8 mouse cellular contexts compared by ENCODE assay signal in genomic region chr10:77582285-77582618, GRCm38 (mm10). TPM values are rescaled to one million over a fixed set of nuclear protein-coding genes. Genes with fewer than 3 reads are reported as not detected.
A peak's percentile ranks its signal among the peaks of the same experiment; 100 is the strongest.
DNase-seq lines count a peak whose midpoint lies in the region; ATAC-seq and TF ChIP-seq lines count a peak whose summit lies in the region.

No protein-coding gene starts in this region.

- H3K9me3 ChIP-seq in heart, embryonic 10.5 days = no peaks in the 10 kb centered on the region
- no peaks in the 10 kb centered on the region for H3K9me3 ChIP-seq in E14TG2a.4 (ENCODE audit: low read length)
- H3K9me3 ChIP-seq in forebrain, embryonic 16.5 days (ENCODE audit: control insufficient read depth, low read length) = no peaks in the 10 kb centered on the region

- peak overlapping the region; percentile 80 for H3K9ac ChIP-seq in forebrain, embryonic 16.5 days (replicated peaks; ENCODE audit: low read depth, low read length)

- intact Hi-C loops in heart, postnatal 36 days (cut with DNase I) = loop anchor here (5.0 kb wide), 2 partner anchors 40 to 165 kb away; partner anchors contain the start of genes Adarb1 and Ube2g2

- WGBS in heart, embryonic 10.5 days = 12% methylated on average over 8 of the region's 8 CpGs
- WGBS in forebrain, embryonic 16.5 days = 10% methylated on average over 8 of the region's 8 CpGs
- 15% methylated on average over 6 of the region's 8 CpGs for WGBS in macrophage (ENCODE audit: missing documents)

- no peaks in the 10 kb centered on the region for H3K27me3 ChIP-seq in heart, embryonic 10.5 days (ENCODE audit: insufficient read depth, poor library complexity, severe bottlenecking)
- no peaks in the 10 kb centered on the region for H3K27me3 ChIP-seq in E14TG2a.4 (ENCODE audit: insufficient read depth, low read length)
- H3K27me3 ChIP-seq in forebrain, embryonic 16.5 days (replicated peaks; ENCODE audit: control insufficient read depth, insufficient read depth, low read length) = no peaks in the 10 kb centered on the region

- no peak for TF ChIP-seq CTCF in E14TG2a.4 (conservative IDR thresholded peaks at IDR 0.05; ENCODE audit: low read length)

- H3K79me2 ChIP-seq in macrophage (ENCODE audit: inconsistent target) = peaks cover 53% of the 10 kb centered on the region

- H3K36me3 ChIP-seq in heart, embryonic 10.5 days = peaks cover 16% of the 10 kb centered on the region
- H3K36me3 ChIP-seq in E14TG2a.4 (ENCODE audit: insufficient read depth, low read length) = peaks cover 32% of the 10 kb centered on the region
- no peaks in the 10 kb centered on the region for H3K36me3 ChIP-seq in forebrain, embryonic 16.5 days (ENCODE audit: control insufficient read depth, insufficient read depth)
- H3K36me3 ChIP-seq in macrophage (ENCODE audit: inconsistent target) = peaks cover 7% of the 10 kb centered on the region; the same call in 1 of the 2 replicates

- peaks cover 52% of the 10 kb centered on the region for H3K4me1 ChIP-seq in heart, embryonic 10.5 days
- peaks cover 64% of the 10 kb centered on the region for H3K4me1 ChIP-seq in E14TG2a.4 (replicated peaks; ENCODE audit: low read depth, low read length)
- H3K4me1 ChIP-seq in forebrain, embryonic 16.5 days (replicated peaks; ENCODE audit: control insufficient read depth, insufficient read depth, low read length) = peaks cover 11% of the 10 kb centered on the region

- DNase-seq in heart, embryonic 10.5 days (ENCODE audit: low spot score) = no peak
- no peak for DNase-seq in heart, postnatal 36 days
- no peak for DNase-seq in urinary bladder, postnatal 14 days (ENCODE audit: low spot score)
- no peak for DNase-seq in left cerebral cortex, adult 18-20 months (ENCODE audit: low spot score in 2 of 2)
- DNase-seq in right cerebral cortex, postnatal 25 days = no peak

- H3K4me3 ChIP-seq in heart, embryonic 10.5 days = peak overlapping the region; percentile 77
- H3K4me3 ChIP-seq in E14TG2a.4 (replicated peaks; ENCODE audit: low read length) = peak overlapping the region; percentile 94
- peak overlapping the region; percentile 74 for H3K4me3 ChIP-seq in forebrain, embryonic 16.5 days (replicated peaks; ENCODE audit: low read length)
- peak overlapping the region; percentile 69 for H3K4me3 ChIP-seq in macrophage (ENCODE audit: inconsistent target)

- H3K27ac ChIP-seq in heart, embryonic 10.5 days = peak overlapping the region; percentile 93
- H3K27ac ChIP-seq in forebrain, embryonic 16.5 days (ENCODE audit: low read length) = no peak overlapping the region
- peak overlapping the region; percentile 33 for H3K27ac ChIP-seq in macrophage

- peak overlapping the region; percentile 92 for H3K4me2 ChIP-seq in forebrain, embryonic 16.5 days (ENCODE audit: low read length)

- ATAC-seq in forebrain, embryonic 16.5 days = no peak

RNA-seq across cellular contexts. Expression of gene Pttg1ip, which starts 0.7 kb away (rescaled TPM):
- polyA plus RNA-seq in heart, embryonic 10.5 days (2016; fragmentation: Nextera tagmentation; extraction: Ambion mirVana) = 94.9 and 97.0 TPM in 2 replicates
- 100 to 1,000 TPM; 137 to 138 TPM for total RNA-seq in heart, postnatal 36 days (2021)
- 73.3 and 80.5 TPM in 2 replicates for polyA plus RNA-seq in forebrain, embryonic 16.5 days (2015; fragmentation: Nextera tagmentation; extraction: Ambion mirVana)
- total RNA-seq in macrophage (2018; cell fraction: chromatin; rRNA removed) = 10 to 100 TPM; 20.2 to 99.8 (median 58.3) TPM
- 100 to 1,000 TPM in 13 of 26 experiments, 10 to 100 TPM in 13; 77.7 to 133 (median 99.5) TPM for total RNA-seq in macrophage (2018; cell fraction: cytosol; rRNA removed)
- 100 to 1,000 TPM in 8 of 26 experiments, 10 to 100 TPM in 18; 51.1 to 150 (median 89.2) TPM for total RNA-seq in macrophage (2018; cell fraction: nucleus; rRNA removed)
- polyA plus RNA-seq in macrophage (2018) = 99.5 to 103 TPM (median 102 TPM) in 3 replicates
- 10 to 100 TPM; 67.0 to 72.0 TPM for total RNA-seq in left cerebral cortex, adult 18-20 months (2021)

RNA-seq across cellular contexts. Expression of gene Sumo3, which starts 23.6 kb away (rescaled TPM):
- 235 and 306 TPM in 2 replicates for polyA plus RNA-seq in heart, embryonic 10.5 days (2016; fragmentation: Nextera tagmentation; extraction: Ambion mirVana)
- 10 to 100 TPM; 52.9 to 58.9 TPM for total RNA-seq in heart, postnatal 36 days (2021)
- polyA plus RNA-seq in forebrain, embryonic 16.5 days (2015; fragmentation: Nextera tagmentation; extraction: Ambion mirVana) = 335 and 349 TPM in 2 replicates
- total RNA-seq in macrophage (2018; cell fraction: chromatin; rRNA removed) = 10 to 100 TPM; 15.5 to 97.1 (median 46.4) TPM
- total RNA-seq in macrophage (2018; cell fraction: cytosol; rRNA removed) = 100 to 1,000 TPM in 20 of 26 experiments, 10 to 100 TPM in 6; 75.8 to 152 (median 114) TPM
- total RNA-seq in macrophage (2018; cell fraction: nucleus; rRNA removed) = 10 to 100 TPM; 22.7 to 95.5 (median 55.7) TPM
- 105 to 245 TPM (median 141 TPM) in 3 replicates for polyA plus RNA-seq in macrophage (2018)
- 100 to 1,000 TPM; 165 to 172 TPM for total RNA-seq in left cerebral cortex, adult 18-20 months (2021)

RNA-seq across cellular contexts. Expression of gene Gm49325, which starts 23.7 kb away (rescaled TPM):
- polyA plus RNA-seq in heart, embryonic 10.5 days (2016; fragmentation: Nextera tagmentation; extraction: Ambion mirVana) = 2.1 and 2.7 TPM in 2 replicates
- 10 to 100 TPM; 10.6 to 17.6 TPM for total RNA-seq in heart, postnatal 36 days (2021)
- polyA plus RNA-seq in forebrain, embryonic 16.5 days (2015; fragmentation: Nextera tagmentation; extraction: Ambion mirVana) = 1.2 and 8.4 TPM in 2 replicates
- 1 to 10 TPM in 4 of 26 experiments, not detected in 22; 1.9 to 4.9 (median 3.6) TPM for total RNA-seq in macrophage (2018; cell fraction: chromatin; rRNA removed)
- 1 to 10 TPM in 18 of 26 experiments, under 1 TPM in 7, not detected in 1; 0.52 to 5.6 (median 1.6) TPM for total RNA-seq in macrophage (2018; cell fraction: cytosol; rRNA removed)
- total RNA-seq in macrophage (2018; cell fraction: nucleus; rRNA removed) = 1 to 10 TPM in 1 of 26 experiments, not detected in 25; 1.9 TPM
- 3.3 TPM in 1 of 3 replicates, not detected in the others for polyA plus RNA-seq in macrophage (2018)
- 10 to 100 TPM; 12.9 to 13.0 TPM for total RNA-seq in left cerebral cortex, adult 18-20 months (2021)

RNA-seq across cellular contexts. Expression of gene Ube2g2, which starts 39.8 kb away (rescaled TPM):
- 83.1 and 92.1 TPM in 2 replicates for polyA plus RNA-seq in heart, embryonic 10.5 days (2016; fragmentation: Nextera tagmentation; extraction: Ambion mirVana)
- 10 to 100 TPM; 65.2 to 73.4 TPM for total RNA-seq in heart, postnatal 36 days (2021)
- polyA plus RNA-seq in forebrain, embryonic 16.5 days (2015; fragmentation: Nextera tagmentation; extraction: Ambion mirVana) = 107 and 114 TPM in 2 replicates
- total RNA-seq in macrophage (2018; cell fraction: chromatin; rRNA removed) = 10 to 100 TPM; 13.3 to 60.1 (median 28.2) TPM
- total RNA-seq in macrophage (2018; cell fraction: cytosol; rRNA removed) = 10 to 100 TPM; 48.6 to 67.4 (median 55.4) TPM
- total RNA-seq in macrophage (2018; cell fraction: nucleus; rRNA removed) = 10 to 100 TPM; 19.4 to 46.6 (median 31.1) TPM
- polyA plus RNA-seq in macrophage (2018) = 50.6 to 63.6 TPM (median 52.1 TPM) in 3 replicates
- total RNA-seq in left cerebral cortex, adult 18-20 months (2021) = 10 to 100 TPM; 46.1 to 53.8 TPM

RNA-seq across cellular contexts. Expression of gene Itgb2, which starts 52.2 kb away (rescaled TPM):
- polyA plus RNA-seq in heart, embryonic 10.5 days (2016; fragmentation: Nextera tagmentation; extraction: Ambion mirVana) = 2.4 and 3.6 TPM in 2 replicates
- 1 to 10 TPM; 7.1 to 9.2 TPM for total RNA-seq in heart, postnatal 36 days (2021)
- 0.80 and 0.85 TPM in 2 replicates for polyA plus RNA-seq in forebrain, embryonic 16.5 days (2015; fragmentation: Nextera tagmentation; extraction: Ambion mirVana)
- 100 to 1,000 TPM in 22 of 26 experiments, 10 to 100 TPM in 4; 30.2 to 203 (median 164) TPM for total RNA-seq in macrophage (2018; cell fraction: chromatin; rRNA removed)
- total RNA-seq in macrophage (2018; cell fraction: cytosol; rRNA removed) = 100 to 1,000 TPM; 247 to 519 (median 377) TPM
- total RNA-seq in macrophage (2018; cell fraction: nucleus; rRNA removed) = 100 to 1,000 TPM; 138 to 880 (median 577) TPM
- polyA plus RNA-seq in macrophage (2018) = 418 to 531 TPM (median 505 TPM) in 3 replicates
- 1 to 10 TPM; 3.6 to 3.8 TPM for total RNA-seq in left cerebral cortex, adult 18-20 months (2021)
